Mouse (Mus musculus): ENCODE results near the gene Srd5a1. TPM values are rescaled to one million over a fixed set of nuclear protein-coding genes. Genes with fewer than 3 reads are reported as not detected.

Srd5a1 gene
- polyA plus RNA-seq, 1 experiment: 3.2 TPM

GRCm38 (mm10) chr13:69528531-69528930, 82.7 kb downstream of the Srd5a1 start:
- no peak for TF ChIP-seq GATA1 (IDR thresholded peaks at IDR 0.05; ENCODE audit: borderline replicate concordance, low read length)
- TF ChIP-seq FLI1 (IDR thresholded peaks at IDR 0.05; ENCODE audit: low read length): no peak
- Histone ChIP-seq H3K27me3 (replicated peaks) (no peaks in the 10 kb centered on the region), H3K9me3 (no peaks in the 10 kb centered on the region), H3K4me1 (peaks cover 85% of the 10 kb centered on the region), H3K4me3 (replicated peaks) (peak overlapping the region; percentile 64), H3K36me3 (replicated peaks; ENCODE audit: low read length) (peaks cover 31% of the 10 kb centered on the region)

- no peaks in the 10 kb centered on the region for H3K27me3 ChIP-seq (replicated peaks)
- TF ChIP-seq GATA1 (IDR thresholded peaks at IDR 0.05; ENCODE audit: borderline replicate concordance, low read length): no peak
- no peak for TF ChIP-seq FLI1 (IDR thresholded peaks at IDR 0.05; ENCODE audit: low read length)
- no peaks in the 10 kb centered on the region for H3K9me3 ChIP-seq
- peak overlapping the region; percentile 78 for H3K4me3 ChIP-seq (replicated peaks)
- H3K4me1 ChIP-seq: peaks cover 90% of the 10 kb centered on the region
- peaks cover 26% of the 10 kb centered on the region for H3K36me3 ChIP-seq (replicated peaks; ENCODE audit: low read length)
These were observed 85.4 kb downstream of the Srd5a1 start for GRCm38 (mm10) chr13:69525867-69526266.

GRCm38 (mm10) chr13:69524158-69524530, 87.1 kb downstream of the Srd5a1 start:
- peaks cover 88% of the 10 kb centered on the region for H3K4me1 ChIP-seq
- H3K9me3 ChIP-seq: no peaks in the 10 kb centered on the region
- H3K27me3 ChIP-seq (replicated peaks): no peaks in the 10 kb centered on the region
- H3K4me3 ChIP-seq (replicated peaks): no peak overlapping the region
- H3K36me3 ChIP-seq (replicated peaks; ENCODE audit: low read length): peaks cover 13% of the 10 kb centered on the region
- TF ChIP-seq GATA1 (IDR thresholded peaks at IDR 0.05; ENCODE audit: borderline replicate concordance, low read length): no peak
- TF ChIP-seq FLI1 (IDR thresholded peaks at IDR 0.05; ENCODE audit: low read length): no peak

Other genes starting within 250 kb of the Srd5a1 start
- gene Nsun2, start 77.7 kb downstream of the Srd5a1 start, polyA plus RNA-seq (2012; ENCODE audit: insufficient read depth, low replicate concordance): 3.8 and 18.8 TPM in 2 replicates
- gene Tent4a, start 76.8 kb downstream of the Srd5a1 start, polyA plus RNA-seq (2012; ENCODE audit: insufficient read depth, low replicate concordance): 4.0 and 5.0 TPM in 2 replicates
- not detected in 2 replicates for gene Ube2ql1, start 128.4 kb upstream of the Srd5a1 start, polyA plus RNA-seq (2012; ENCODE audit: insufficient read depth, low replicate concordance)
- gene Med10, start 191.0 kb upstream of the Srd5a1 start, polyA plus RNA-seq (2012; ENCODE audit: insufficient read depth, low replicate concordance): 1.5 and 10.2 TPM in 2 replicates

Measured in megakaryocyte, embryonic 14.5 days (primary cell).